8 mouse cellular contexts compared by ENCODE assay signal in the genomic region with DNA sequence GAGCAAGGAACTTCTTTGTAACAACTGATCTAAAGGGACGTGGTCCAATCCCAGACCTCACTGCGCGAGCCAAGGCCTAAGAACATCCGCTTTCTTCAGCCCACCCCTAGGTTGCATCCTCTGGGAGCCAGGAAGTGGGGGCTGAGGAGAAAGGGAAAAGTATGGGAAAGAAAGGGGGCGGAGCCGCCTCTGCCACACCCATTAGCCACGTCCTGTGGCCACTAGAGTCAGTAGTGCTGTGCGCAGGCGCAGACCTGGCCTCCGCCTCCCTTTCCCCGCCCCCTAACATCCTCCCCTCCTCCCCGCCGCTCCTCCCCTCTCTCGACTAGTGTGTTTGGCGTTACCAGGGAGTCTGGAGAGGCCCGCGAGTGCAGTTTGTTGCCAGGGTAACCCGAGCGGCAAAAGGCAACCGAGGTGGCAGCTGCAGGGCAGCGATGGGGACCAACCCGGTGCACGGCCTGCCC. TPM values are rescaled to one million over a fixed set of nuclear protein-coding genes. Genes with fewer than 3 reads are reported as not detected.
A peak's percentile ranks its signal among the peaks of the same experiment; 100 is the strongest.
DNase-seq lines count a peak whose midpoint lies in the region; ATAC-seq and TF ChIP-seq lines count a peak whose summit lies in the region.

TSS of gene Efhc1 (plus strand) at position 327 of the 464 bp plus-strand sequence.

- H3K36me3 ChIP-seq in limb, embryonic 13.5 days = no peaks in the 10 kb centered on the region
- no peaks in the 10 kb centered on the region for H3K36me3 ChIP-seq in midbrain, embryonic 15.5 days (replicated peaks)
- H3K36me3 ChIP-seq in spleen, adult 2 months (ENCODE audit: control insufficient read depth, insufficient read depth, low read length) = no peaks in the 10 kb centered on the region

- peak within 1 kb of the TSS; percentile 82 for H3K4me2 ChIP-seq in limb, embryonic 13.5 days (replicated peaks)
- peak within 1 kb of the TSS; percentile 68 for H3K4me2 ChIP-seq in midbrain, embryonic 15.5 days

- no peaks in the 10 kb centered on the region for H3K4me1 ChIP-seq in embryonic fibroblast, embryonic 13.5 days (ENCODE audit: control insufficient read depth, insufficient read depth, low read length)
- H3K4me1 ChIP-seq in limb, embryonic 13.5 days = peaks cover 6% of the 10 kb centered on the region; the same call in 1 of the 2 replicates
- H3K4me1 ChIP-seq in midbrain, embryonic 15.5 days = peaks cover 12% of the 10 kb centered on the region
- peaks cover 5% of the 10 kb centered on the region; the same call in 1 of the 2 replicates for H3K4me1 ChIP-seq in spleen, adult 2 months (ENCODE audit: control insufficient read depth, insufficient read depth, insufficient read length)

- 2% methylated on average over 22 of the region's 23 CpGs for WGBS in limb, embryonic 13.5 days
- WGBS in midbrain, embryonic 15.5 days = under 1% methylated on average over 20 of the region's 23 CpGs
- 10% methylated on average over 22 of the region's 23 CpGs for WGBS in spleen, adult 2 months

- H3K9me3 ChIP-seq in limb, embryonic 13.5 days = no peaks in the 10 kb centered on the region
- no peaks in the 10 kb centered on the region for H3K9me3 ChIP-seq in midbrain, embryonic 15.5 days

- no peaks in the 10 kb centered on the region for H3K27me3 ChIP-seq in limb, embryonic 13.5 days
- no peaks in the 10 kb centered on the region for H3K27me3 ChIP-seq in midbrain, embryonic 15.5 days (replicated peaks)
- no peaks in the 10 kb centered on the region for H3K27me3 ChIP-seq in spleen, adult 2 months (ENCODE audit: control insufficient read depth, insufficient read depth, low read length)

- ATAC-seq in limb, embryonic 13.5 days (ENCODE audit: low FRiP score, low read depth) = peak; percentile 98
- peak; percentile 98 for ATAC-seq in midbrain, embryonic 15.5 days (replicated peaks)

- H3K4me3 ChIP-seq in embryonic fibroblast, embryonic 13.5 days (ENCODE audit: insufficient read depth, low read length) = peak within 1 kb of the TSS; percentile 58
- H3K4me3 ChIP-seq in limb, embryonic 13.5 days = peak within 1 kb of the TSS; percentile 60
- peak within 1 kb of the TSS; percentile 63 for H3K4me3 ChIP-seq in midbrain, embryonic 15.5 days
- peak within 1 kb of the TSS; percentile 57 for H3K4me3 ChIP-seq in spleen, adult 2 months (ENCODE audit: extremely low read depth, insufficient read depth, insufficient read length)

- peak within 1 kb of the TSS; percentile 3; the same call in 1 of the 2 replicates for H3K27ac ChIP-seq in embryonic fibroblast, embryonic 13.5 days (ENCODE audit: insufficient read depth, low read length)
- H3K27ac ChIP-seq in limb, embryonic 13.5 days = peak within 1 kb of the TSS; percentile 59; the same call in 1 of the 2 replicates
- H3K27ac ChIP-seq in midbrain, embryonic 15.5 days = peak within 1 kb of the TSS; percentile 87
- no peak within 1 kb of the TSS for H3K27ac ChIP-seq in spleen, adult 2 months (ENCODE audit: insufficient read depth, low read length)

- no peak for TF ChIP-seq CTCF in embryonic fibroblast, embryonic 13.5 days (IDR thresholded peaks at IDR 0.05; ENCODE audit: borderline replicate concordance, insufficient read depth, low read length)
- TF ChIP-seq CTCF in spleen, adult 2 months (IDR thresholded peaks at IDR 0.05; ENCODE audit: extremely low read depth, insufficient read depth, insufficient read length, insufficient replicate concordance) = no peak

- TF ChIP-seq POLR2A in embryonic fibroblast, embryonic 13.5 days (IDR thresholded peaks at IDR 0.05; ENCODE audit: low read depth, low read length) = peak; percentile 65
- TF ChIP-seq POLR2A in spleen, adult 2 months (IDR thresholded peaks at IDR 0.05; ENCODE audit: low read depth, low read length) = no peak

- DNase-seq in 3T3-L1 (ENCODE audit: low read depth, low spot score) = peak; percentile 93
- peak; percentile 97 for DNase-seq in brain, adult 2 months (ENCODE audit: low read depth, low spot score)
- peak; percentile 93 to 94 for DNase-seq in heart, adult 9 months (ENCODE audit: low spot score in 2 of 2)
- peak; percentile 91 for DNase-seq in kidney, adult 9 months
- peak; percentile 63 to 78 for DNase-seq in spleen, adult 2 months (ENCODE audit: low read depth in 1 of 2, low spot score in 2 of 2)

- H3K9ac ChIP-seq in limb, embryonic 13.5 days = peak within 1 kb of the TSS; percentile 71
- H3K9ac ChIP-seq in midbrain, embryonic 15.5 days = peak within 1 kb of the TSS; percentile 80

RNA-seq across cellular contexts. Expression of gene Efhc1, which starts in this region (rescaled TPM):
- 4.6 and 6.5 TPM in 2 replicates for polyA plus RNA-seq in embryonic fibroblast, embryonic 13.5 days (2011; ENCODE audit: insufficient read length, low read depth, missing spikeins)
- 1.9 and 3.1 TPM in 2 replicates for polyA plus RNA-seq in limb, embryonic 13.5 days (2015; fragmentation: Nextera tagmentation; extraction: Ambion mirVana)
- 1.6 and 1.8 TPM in 2 replicates for polyA plus RNA-seq in midbrain, embryonic 15.5 days (2015; fragmentation: Nextera tagmentation; extraction: Ambion mirVana)
- 0.13 and 0.16 TPM in 2 replicates for polyA plus RNA-seq in spleen, adult 2 months (2012; rRNA removed)

Comparison
In these comparisons a context has a peak if more than half of its experiments do, and no peak if none do; other contexts are left out.
1. Peak in DNase-seq and H3K4me3 ChIP-seq in spleen, adult 2 months; RNA of the gene not detected or under 1 TPM.